Mouse (Mus musculus): ENCODE results near the gene Gm5475.

Gm5475 gene

DNA sequence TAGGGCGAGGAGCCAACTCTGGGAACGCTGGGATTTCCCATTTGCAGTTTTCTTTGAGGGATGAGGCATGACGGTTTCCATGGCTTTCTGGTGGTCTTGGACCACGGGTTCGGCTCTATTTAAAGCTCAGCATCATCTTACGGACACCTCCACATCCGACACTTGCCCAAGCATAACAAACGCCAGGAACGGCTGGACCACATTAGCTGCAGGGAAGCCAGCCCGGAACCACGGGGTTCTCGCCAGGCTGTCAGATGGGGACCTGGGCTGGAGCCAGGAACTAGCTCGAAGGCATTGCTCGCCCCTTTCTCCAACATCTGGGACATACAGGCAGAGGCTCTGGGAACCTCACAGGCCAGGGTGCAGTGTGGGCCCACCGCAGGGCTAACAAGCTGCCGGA, 29.3 kb downstream of the Gm5475 start:
- DNase-seq, result no peak

GRCm38 (mm10) chr15:100452486-100452885, 30.5 kb downstream of the Gm5475 start:
- no peak for DNase-seq

GRCm38 (mm10) chr15:100456356-100456991, 34.5 kb downstream of the Gm5475 start:
- DNase-seq, result no peak

- peak; percentile 91 for DNase-seq
These were observed 35.4 kb downstream of the Gm5475 start for GRCm38 (mm10) chr15:100457340-100457739.

DNA sequence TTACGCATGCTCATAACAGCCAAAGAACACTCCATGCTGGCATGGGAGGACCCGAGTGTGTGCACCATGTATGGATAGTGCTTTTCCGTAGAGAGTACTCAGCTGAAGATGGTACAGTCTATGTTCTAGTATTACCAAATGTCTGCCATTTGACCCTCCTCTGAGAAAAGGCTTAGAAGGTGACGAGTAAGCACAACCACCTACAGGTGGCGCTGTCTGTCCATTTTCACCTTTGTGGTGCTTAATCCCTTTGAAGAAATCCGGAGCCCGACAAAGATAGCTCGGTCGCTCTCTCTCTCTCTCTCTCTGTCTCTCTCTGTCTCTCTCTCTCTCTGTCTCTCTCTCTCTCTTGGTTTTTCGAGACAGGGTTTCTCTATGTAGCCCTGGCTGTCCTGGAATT, 36.1 kb downstream of the Gm5475 start:
- peak; percentile 87 for DNase-seq

DNA sequence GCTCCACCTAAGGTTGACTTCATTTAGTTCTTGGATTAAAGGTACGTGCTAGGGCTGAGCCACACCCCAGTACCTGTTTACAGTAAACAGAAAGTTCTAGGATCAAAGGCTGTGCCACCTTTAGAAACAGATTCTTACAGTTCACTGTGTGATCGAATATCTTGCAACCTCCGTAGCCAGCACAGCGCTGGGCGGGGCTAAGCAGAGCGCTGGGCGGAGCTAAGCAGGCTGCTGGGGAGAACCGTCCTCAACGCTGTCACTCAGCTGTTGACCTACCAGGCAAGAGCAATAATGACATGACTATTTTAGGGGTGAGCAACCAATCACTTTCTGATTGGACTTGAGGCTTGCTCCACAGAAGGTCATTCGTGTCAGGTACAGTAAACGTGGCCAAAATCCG, 39.0 kb downstream of the Gm5475 start:
- DNase-seq, result peak; percentile 82

DNA sequence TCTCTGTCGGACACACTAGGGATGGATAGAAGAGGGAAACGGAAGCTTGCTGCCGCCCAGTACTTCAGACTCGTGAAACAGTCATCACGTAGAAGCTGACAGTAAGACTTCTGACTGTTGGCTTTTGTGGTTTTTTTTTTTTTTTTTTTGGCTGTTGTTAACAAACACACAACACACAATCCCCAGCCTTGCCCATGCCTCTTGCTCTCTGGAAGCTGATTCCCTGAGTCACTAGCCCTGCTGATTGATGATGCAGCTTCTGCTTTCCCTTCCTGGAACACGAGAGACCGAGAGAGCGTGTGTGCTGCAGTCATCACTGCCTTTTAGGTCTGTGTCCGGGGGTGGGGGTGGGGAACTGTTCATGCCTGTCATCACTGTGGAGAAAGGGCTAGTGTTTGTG, 39.7 kb downstream of the Gm5475 start:
- no peak for DNase-seq

- no peak for DNase-seq
These were observed 40.1 kb downstream of the Gm5475 start for GRCm38 (mm10) chr15:100462086-100462485.

GRCm38 (mm10) chr15:100463712-100464111, 41.8 kb downstream of the Gm5475 start:
- peak; percentile 88 for DNase-seq

- no peak for DNase-seq
These were observed 43.5 kb downstream of the Gm5475 start for GRCm38 (mm10) chr15:100465432-100465831.

GRCm38 (mm10) chr15:100467738-100468137, 45.8 kb downstream of the Gm5475 start:
- no peak for DNase-seq

- peak; percentile 92 for DNase-seq
These were observed 46.6 kb downstream of the Gm5475 start, which contains the start of gene Letmd1 for GRCm38 (mm10) chr15:100468295-100469188. Letmd1 (plus strand) TSS chr15:100469023.

DNA sequence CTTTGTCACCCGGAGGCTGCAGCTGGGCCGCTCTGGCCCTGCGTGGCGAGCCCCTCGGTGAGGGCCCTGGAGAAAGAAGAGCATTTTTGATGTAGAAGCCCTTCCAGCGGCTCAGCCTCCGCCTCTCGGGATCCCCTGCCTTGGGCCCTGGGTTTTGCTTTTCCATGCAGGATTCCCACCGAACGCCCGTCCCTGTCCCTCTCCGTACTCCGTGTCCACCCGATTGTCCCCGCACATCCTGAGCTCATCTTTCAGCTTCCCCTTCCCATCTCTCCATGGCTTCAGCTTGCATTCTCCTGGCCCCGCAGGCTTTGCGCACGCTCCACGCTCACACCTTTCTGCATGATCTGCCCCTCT, 47.2 kb downstream of the Gm5475 start:
- DNase-seq, result no peak

GRCm38 (mm10) chr15:100470037-100470436, 48.1 kb downstream of the Gm5475 start:
- DNase-seq, result no peak

DNA sequence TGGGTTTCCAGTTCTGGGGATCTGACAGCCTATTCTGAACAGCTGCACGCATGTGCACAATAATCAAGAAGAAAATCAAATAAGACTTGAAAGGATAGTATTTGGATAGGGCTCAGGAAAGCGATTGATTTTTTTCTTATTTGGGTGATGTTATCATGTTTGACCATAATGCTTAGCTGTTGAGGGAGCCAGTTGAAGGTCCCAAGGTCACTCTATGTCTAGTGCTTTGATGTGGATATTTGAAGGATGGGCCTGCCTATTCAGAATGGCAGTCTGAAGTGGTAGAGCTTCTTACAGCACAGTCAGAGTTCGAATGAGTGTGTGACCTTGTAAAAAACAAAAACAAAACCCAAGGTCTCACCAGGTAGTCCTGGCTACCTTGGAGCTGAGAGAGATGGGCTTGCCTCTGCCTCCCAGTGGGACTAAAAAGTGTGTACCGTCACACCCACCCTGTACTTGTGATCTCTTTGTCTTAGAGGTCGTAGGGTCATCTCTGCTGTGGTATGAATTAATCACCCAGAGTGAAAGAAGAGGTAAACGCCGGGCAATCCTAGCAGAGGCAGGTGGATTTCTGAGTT, 52.1 kb downstream of the Gm5475 start:
- DNase-seq, result no peak
